ENCODE assay signal across 16 mouse cellular contexts in the genomic region with DNA sequence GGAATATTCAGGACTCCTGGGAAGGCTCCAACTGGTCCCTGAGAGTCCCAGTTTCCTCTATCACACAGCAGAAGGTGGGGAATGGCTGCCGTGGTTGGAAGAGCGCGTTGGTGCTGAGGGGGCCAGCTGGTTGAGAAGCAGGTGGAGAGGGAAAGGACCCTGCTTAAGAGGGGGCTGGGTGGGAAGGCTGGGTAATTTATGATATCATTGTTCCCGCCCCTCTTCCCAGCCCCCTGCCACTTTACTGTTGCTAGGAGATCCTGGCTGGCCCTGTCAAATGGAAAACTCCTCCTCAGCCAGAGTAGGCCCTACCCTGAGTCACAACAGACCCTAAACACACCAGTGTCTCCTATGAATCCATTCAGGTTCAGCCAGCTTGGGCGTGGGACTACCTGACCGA. TPM values are rescaled to one million over a fixed set of nuclear protein-coding genes. Genes with fewer than 3 reads are reported as not detected.
A peak's percentile ranks its signal among the peaks of the same experiment; 100 is the strongest.
DNase-seq lines count a peak whose midpoint lies in the region; ATAC-seq and TF ChIP-seq lines count a peak whose summit lies in the region.
"Had no signal": no experiment of that assay in that cellular context is flagged by ENCODE, and none has a peak within 500 bp of the region (broad histone marks: within the 10 kb centered on the region; RNA-seq: fewer than 3 reads in every experiment).

No protein-coding gene starts in this region.

- peaks cover 22% of the 10 kb centered on the region for H3K4me1 ChIP-seq in cortical plate, adult 2 months (ENCODE audit: control insufficient read depth, insufficient read depth, low read length)
- peaks cover 79% of the 10 kb centered on the region for H3K4me1 ChIP-seq in hindbrain, embryonic 10.5 days (replicated peaks)
- peaks cover 98% of the 10 kb centered on the region for H3K4me1 ChIP-seq in midbrain, embryonic 13.5 days (replicated peaks)
- H3K4me1 ChIP-seq in kidney, adult 2 months (ENCODE audit: control insufficient read depth, insufficient read depth, low read length) = no peaks in the 10 kb centered on the region
- H3K4me1 ChIP-seq: liver, embryonic 15.5 days had no signal

- TF ChIP-seq POLR2A in cortical plate, adult 2 months (IDR thresholded peaks at IDR 0.05; ENCODE audit: extremely low read depth, insufficient read depth, low read length) = 0 out of 2 replicates have a peak, but pooled peaks have one; percentile 24
- no peak for TF ChIP-seq POLR2A in kidney, adult 2 months (IDR thresholded peaks at IDR 0.05; ENCODE audit: low read depth, low read length)

- H3K27ac ChIP-seq in cortical plate, adult 2 months (ENCODE audit: insufficient read depth, low read length) = peak overlapping the region; percentile 2; the same call in 1 of the 2 replicates
- peak overlapping the region; percentile 71 for H3K27ac ChIP-seq in hindbrain, embryonic 10.5 days
- peak overlapping the region; percentile 96 for H3K27ac ChIP-seq in midbrain, embryonic 13.5 days
- H3K27ac ChIP-seq in kidney, adult 2 months (ENCODE audit: insufficient read depth, low read depth, low read length) = no peak overlapping the region
- H3K27ac ChIP-seq: heart, embryonic 15.5 days; limb, embryonic 12.5 days; liver, embryonic 15.5 days had no signal

- peaks cover 98% of the 10 kb centered on the region for H3K27me3 ChIP-seq in hindbrain, embryonic 10.5 days (ENCODE audit: insufficient read depth, poor library complexity, severe bottlenecking)
- H3K27me3 ChIP-seq in midbrain, embryonic 13.5 days = peaks cover 35% of the 10 kb centered on the region
- H3K27me3 ChIP-seq in kidney, adult 2 months (replicated peaks; ENCODE audit: control insufficient read depth, insufficient read depth, low read length) = no peaks in the 10 kb centered on the region

- peaks cover 23% of the 10 kb centered on the region; the same call in 1 of the 2 replicates for H3K36me3 ChIP-seq in hindbrain, embryonic 10.5 days
- peaks cover 70% of the 10 kb centered on the region for H3K36me3 ChIP-seq in midbrain, embryonic 13.5 days
- no peaks in the 10 kb centered on the region for H3K36me3 ChIP-seq in kidney, adult 2 months (ENCODE audit: control insufficient read depth, insufficient read depth, low read length)
- H3K36me3 ChIP-seq: heart, embryonic 15.5 days; limb, embryonic 12.5 days; liver, embryonic 15.5 days had no signal

- H3K9me3 ChIP-seq in hindbrain, embryonic 10.5 days = no peaks in the 10 kb centered on the region
- no peaks in the 10 kb centered on the region for H3K9me3 ChIP-seq in midbrain, embryonic 13.5 days
- H3K9me3 ChIP-seq: heart, embryonic 15.5 days; limb, embryonic 12.5 days; liver, embryonic 15.5 days had no signal

- no peak for TF ChIP-seq CTCF in cortical plate, adult 2 months (IDR thresholded peaks at IDR 0.05; ENCODE audit: extremely low read depth, insufficient read depth, low read length)
- no peak for TF ChIP-seq CTCF in kidney, adult 2 months (conservative IDR thresholded peaks at IDR 0.05; ENCODE audit: insufficient read depth, insufficient read length, low read depth, low read length)

- DNase-seq in cerebellum, postnatal 14 days = peak; percentile 68 to 72
- DNase-seq in cerebellum, adult 9-10 months = no peak
- no peak for DNase-seq in hindbrain, embryonic 10.5 days (ENCODE audit: low spot score)
- DNase-seq in thymus, postnatal 14 days = no peak
- no peak for DNase-seq in embryo, embryonic 11 days
- DNase-seq in kidney, adult 2 months = no peak
- DNase-seq: heart, adult 11 months; layer of hippocampus, adult 9-11 months had no signal

- peak; percentile 35 for ATAC-seq in midbrain, embryonic 13.5 days
- ATAC-seq: inflammation-experienced regulatory T-cells, adult 6 months; Patski had no signal

- no peak overlapping the region for H3K4me3 ChIP-seq in cortical plate, adult 2 months (ENCODE audit: insufficient read depth, low read length)
- H3K4me3 ChIP-seq in hindbrain, embryonic 10.5 days = no peak overlapping the region
- H3K4me3 ChIP-seq in midbrain, embryonic 13.5 days (replicated peaks) = no peak overlapping the region
- no peak overlapping the region for H3K4me3 ChIP-seq in kidney, adult 2 months (ENCODE audit: insufficient read depth, low read depth, low read length)
- H3K4me3 ChIP-seq: heart, embryonic 15.5 days; limb, embryonic 12.5 days; liver, embryonic 15.5 days had no signal

- no peak overlapping the region for H3K4me2 ChIP-seq in midbrain, embryonic 13.5 days (replicated peaks)
- H3K4me2 ChIP-seq: heart, embryonic 15.5 days; limb, embryonic 12.5 days; liver, embryonic 15.5 days had no signal

- WGBS in hindbrain, embryonic 10.5 days = 53% methylated on average over 6 of the region's 6 CpGs
- 37% methylated on average over 6 of the region's 6 CpGs for WGBS in midbrain, embryonic 13.5 days
- WGBS in kidney, adult 2 months = 62% methylated on average over 6 of the region's 6 CpGs

- H3K9ac ChIP-seq in midbrain, embryonic 13.5 days (replicated peaks) = 0 out of 2 replicates have a peak overlapping the region, but pooled peaks have one; percentile 25
- H3K9ac ChIP-seq: heart, embryonic 15.5 days; limb, embryonic 12.5 days; liver, embryonic 15.5 days had no signal

RNA-seq across cellular contexts. Expression of gene Rhbg, which starts 26.5 kb away (rescaled TPM):
- polyA plus RNA-seq in cortical plate, adult 2 months (2012; rRNA removed) = not detected in 2 replicates
- polyA plus RNA-seq in hindbrain, embryonic 10.5 days (2016; fragmentation: Nextera tagmentation; extraction: Ambion mirVana) = not detected in 2 replicates
- polyA plus RNA-seq in midbrain, embryonic 13.5 days (2015; fragmentation: Nextera tagmentation; extraction: Ambion mirVana) = 0.12 TPM in 1 of 2 replicates, not detected in the other
- 94.4 and 106 TPM in 2 replicates for polyA plus RNA-seq in kidney, adult 2 months (2012; rRNA removed)
- polyA plus RNA-seq: inflammation-experienced regulatory T-cells, adult 6 months; Patski had no signal

RNA-seq across cellular contexts. Expression of gene Gm38392, which starts 59.0 kb away (rescaled TPM):
- polyA plus RNA-seq in cortical plate, adult 2 months (2012; rRNA removed) = 0.08 TPM in 1 of 2 replicates, not detected in the other
- not detected in 2 replicates for polyA plus RNA-seq in hindbrain, embryonic 10.5 days (2016; fragmentation: Nextera tagmentation; extraction: Ambion mirVana)
- polyA plus RNA-seq in midbrain, embryonic 13.5 days (2015; fragmentation: Nextera tagmentation; extraction: Ambion mirVana) = 0.16 TPM in 1 of 2 replicates, not detected in the other
- 0.22 and 0.23 TPM in 2 replicates for polyA plus RNA-seq in kidney, adult 2 months (2012; rRNA removed)
- polyA plus RNA-seq: heart, embryonic 15.5 days; inflammation-experienced regulatory T-cells, adult 6 months; spleen, adult 2 months had no signal

Comparison
In these comparisons a context has a peak if more than half of its experiments do, and no peak if none do; other contexts are left out.
1. DNase-seq: peak in cerebellum, postnatal 14 days (2 of 2); none in cerebellum, adult 9-10 months (single experiment), hindbrain, embryonic 10.5 days (single experiment), thymus, postnatal 14 days (single experiment), embryo, embryonic 11 days (single experiment) and kidney, adult 2 months (single experiment).
2. RNA of gene Rhbg, which starts 26.5 kb away (polyA plus RNA-seq): 94.4 to 106 TPM in kidney, adult 2 months; 0.12 TPM in midbrain, embryonic 13.5 days, not detected in hindbrain, embryonic 10.5 days and not detected in cortical plate, adult 2 months; every median in the first group is over 10 times any median in the second.